Mouse (Mus musculus): ENCODE results near the gene Zfp628.

DNA sequence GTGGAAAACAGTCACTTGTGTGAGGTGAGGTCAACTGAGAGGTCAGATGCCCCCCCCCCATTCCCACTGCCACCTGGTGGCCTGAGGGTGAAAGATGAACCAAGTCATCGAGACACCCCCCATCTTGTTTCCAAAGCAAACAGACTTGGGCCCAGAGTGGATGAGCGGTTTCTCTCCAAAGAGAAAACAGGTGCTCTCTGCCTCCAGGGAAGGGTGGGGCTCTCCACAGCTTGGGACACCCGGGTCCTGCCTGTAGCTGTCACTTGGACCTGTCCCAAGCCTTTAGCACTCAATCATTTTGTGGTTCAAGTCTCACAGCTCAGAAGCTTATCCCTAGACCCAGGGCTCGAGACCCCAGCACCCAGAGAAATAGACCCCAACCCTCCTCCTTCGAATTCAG lies 48.5 kb downstream of the Zfp628 start:
- peak; percentile 12 to 74 (median 15) for TF ChIP-seq MYOD1 (IDR thresholded peaks at IDR 0.05; ENCODE audit: control insufficient read depth in 1 of 3, insufficient read length in 2 of 3, low read depth in 2 of 3)
- TF ChIP-seq MYOG (IDR thresholded peaks at IDR 0.05; ENCODE audit: control insufficient read depth in 1 of 3, insufficient read depth in 1 of 3, insufficient read length in 2 of 3, low read depth in 2 of 3), result peak in 1 of 3 experiments; percentile 58
- no peak for TF ChIP-seq POLR2A (IDR thresholded peaks at IDR 0.05; ENCODE audit: insufficient read length, low read depth)

Measured in myocyte (in vitro differentiated cells).